Mouse (Mus musculus): ENCODE measurements around the gene Armcx5. TPM values are rescaled to one million over a fixed set of nuclear protein-coding genes. Genes with fewer than 3 reads are reported as not detected.
A peak's percentile ranks its signal among the peaks of the same experiment; 100 is the strongest.
"Not testable (repeated sequence)": the region's sequence is repeated elsewhere in the genome, so short reads cannot be mapped to it uniquely, and the experiment has no call there.

The Armcx5 gene
- total RNA-seq (2015; ENCODE audit: low replicate concordance) (6.3 and 10.5 TPM in 2 replicates), total RNA-seq (2017; ENCODE audit: low replicate concordance) (3.9 and 6.0 TPM in 2 replicates)

- ATAC-seq (replicated peaks; ENCODE audit: low FRiP score, poor library complexity, severe bottlenecking): peak; percentile 100
Measured at GRCm38 (mm10) chrX:135742304-135743055, at the start of gene Armcx5, which contains the start of gene Gprasp1. Armcx5 (plus strand) TSS chrX:135742733. Gprasp1 (plus strand) TSS chrX:135742733.

- no peak for ATAC-seq (replicated peaks; ENCODE audit: low FRiP score, poor library complexity, severe bottlenecking)
Measured at GRCm38 (mm10) chrX:135693633-135694032, 48.9 kb upstream of the Armcx5 start, which contains the start of gene Tcp11x2. Tcp11x2 (minus strand) TSS chrX:135693790.

GRCm38 (mm10) chrX:135703111-135703510 is 39.4 kb upstream of the Armcx5 start:
- ATAC-seq (replicated peaks; ENCODE audit: low FRiP score, poor library complexity, severe bottlenecking): no peak

GRCm38 (mm10) chrX:135704349-135704748 is 38.2 kb upstream of the Armcx5 start:
- no peak for ATAC-seq (replicated peaks; ENCODE audit: low FRiP score, poor library complexity, severe bottlenecking)

- no peak for ATAC-seq (replicated peaks; ENCODE audit: low FRiP score, poor library complexity, severe bottlenecking)
Measured at GRCm38 (mm10) chrX:135712845-135713244, 29.7 kb upstream of the Armcx5 start.

- no peak for ATAC-seq (replicated peaks; ENCODE audit: low FRiP score, poor library complexity, severe bottlenecking)
Measured at GRCm38 (mm10) chrX:135725161-135725560, 17.4 kb upstream of the Armcx5 start, which contains the start of gene Tmsb15a. Tmsb15a (minus strand) TSS chrX:135725261.

GRCm38 (mm10) chrX:135738730-135739520 is 3.6 kb upstream of the Armcx5 start:
- no peak for ATAC-seq (replicated peaks; ENCODE audit: low FRiP score, poor library complexity, severe bottlenecking)

GRCm38 (mm10) chrX:135743056-135743355 is 473 bp downstream of the Armcx5 start:
- ATAC-seq (replicated peaks; ENCODE audit: low FRiP score, poor library complexity, severe bottlenecking): peak; percentile 37

- not testable (repeated sequence) for ATAC-seq (replicated peaks; ENCODE audit: low FRiP score, poor library complexity, severe bottlenecking)
Measured at GRCm38 (mm10) chrX:135745376-135745775, 2.8 kb downstream of the Armcx5 start.

GRCm38 (mm10) chrX:135752832-135753231 is 10.3 kb downstream of the Armcx5 start:
- ATAC-seq (replicated peaks; ENCODE audit: low FRiP score, poor library complexity, severe bottlenecking): peak; percentile 65

GRCm38 (mm10) chrX:135761707-135762106 is 19.2 kb downstream of the Armcx5 start:
- ATAC-seq (replicated peaks; ENCODE audit: low FRiP score, poor library complexity, severe bottlenecking): no peak

- ATAC-seq (replicated peaks; ENCODE audit: low FRiP score, poor library complexity, severe bottlenecking): no peak
Measured at GRCm38 (mm10) chrX:135768043-135768548, 25.6 kb downstream of the Armcx5 start.

GRCm38 (mm10) chrX:135768565-135768964 is 26.0 kb downstream of the Armcx5 start:
- no peak for ATAC-seq (replicated peaks; ENCODE audit: low FRiP score, poor library complexity, severe bottlenecking)

- ATAC-seq (replicated peaks; ENCODE audit: low FRiP score, poor library complexity, severe bottlenecking): no peak
Measured at GRCm38 (mm10) chrX:135791536-135791935, 49.0 kb downstream of the Armcx5 start.

- ATAC-seq (replicated peaks; ENCODE audit: low FRiP score, poor library complexity, severe bottlenecking): no peak
Measured at GRCm38 (mm10) chrX:135792326-135792725, 49.8 kb downstream of the Armcx5 start.

GRCm38 (mm10) chrX:135795591-135796304 is 53.2 kb downstream of the Armcx5 start:
- ATAC-seq (replicated peaks; ENCODE audit: low FRiP score, poor library complexity, severe bottlenecking): not testable (repeated sequence)

GRCm38 (mm10) chrX:135796305-135797211 is 54.0 kb downstream of the Armcx5 start:
- ATAC-seq (replicated peaks; ENCODE audit: low FRiP score, poor library complexity, severe bottlenecking): not testable (repeated sequence)

All from erythroid progenitor cell, adult 5-6 weeks (primary cell).